Mouse (Mus musculus) R1 (cell line): ENCODE results near the gene Atg10.
A peak's percentile ranks its signal among the peaks of the same experiment; 100 is the strongest.

ENCODE experiments used
- DNase-seq: peaks from one replicate; pipeline ENCODE4 v3.0.0-alpha.2; 2018; ENCODE audit warnings: low read depth, low spot score

Atg10 gene

GRCm38 (mm10) chr13:90939192-90939591 is 284.6 kb downstream of the Atg10 start:
- DNase-seq = peak; percentile 22

GRCm38 (mm10) chr13:90935852-90936251 is 287.9 kb downstream of the Atg10 start:
- DNase-seq = no peak

GRCm38 (mm10) chr13:90933256-90933655 is 290.5 kb downstream of the Atg10 start:
- DNase-seq = no peak

- DNase-seq = peak; percentile 75
Measured at GRCm38 (mm10) chr13:90929847-90930246, 293.9 kb downstream of the Atg10 start.

- DNase-seq = peak; percentile 33
Measured at GRCm38 (mm10) chr13:90928266-90928665, 295.5 kb downstream of the Atg10 start.

- peak; percentile 51 for DNase-seq
Measured at GRCm38 (mm10) chr13:90926938-90927633, 296.7 kb downstream of the Atg10 start.

GRCm38 (mm10) chr13:90926125-90926765 is 297.5 kb downstream of the Atg10 start:
- peak; percentile 42 for DNase-seq

- peak; percentile 80 for DNase-seq
Measured at GRCm38 (mm10) chr13:90925191-90925590, 298.6 kb downstream of the Atg10 start.

GRCm38 (mm10) chr13:90924072-90924471 is 299.7 kb downstream of the Atg10 start:
- DNase-seq = peak; percentile 28

- DNase-seq = peak; percentile 39
Measured at GRCm38 (mm10) chr13:90923617-90924016, 300.2 kb downstream of the Atg10 start.

- peak; percentile 92 for DNase-seq
Measured at GRCm38 (mm10) chr13:90922751-90923612, 300.8 kb downstream of the Atg10 start, which contains the start of gene Rps23. Gene Rps23, plus strand, starts transcription at chr13:90922958.

GRCm38 (mm10) chr13:90914721-90915120 is 309.0 kb downstream of the Atg10 start:
- DNase-seq = no peak

- DNase-seq = peak; percentile 13
Measured at GRCm38 (mm10) chr13:90913675-90914192, 310.0 kb downstream of the Atg10 start.

GRCm38 (mm10) chr13:90912760-90913674 is 310.8 kb downstream of the Atg10 start:
- DNase-seq = no peak

- peak; percentile 16 for DNase-seq
Measured at GRCm38 (mm10) chr13:90907376-90907775, 316.4 kb downstream of the Atg10 start.

- DNase-seq = peak; percentile 51
Measured at GRCm38 (mm10) chr13:90905176-90905575, 318.6 kb downstream of the Atg10 start, which contains the start of gene Atp6ap1l. Gene Atp6ap1l, minus strand, starts transcription at chr13:90905355.

GRCm38 (mm10) chr13:90896821-90897220 is 326.9 kb downstream of the Atg10 start:
- no peak for DNase-seq

- no peak for DNase-seq
Measured at GRCm38 (mm10) chr13:90896098-90896497, 327.7 kb downstream of the Atg10 start.

- no peak for DNase-seq
Measured at GRCm38 (mm10) chr13:90894819-90895218, 328.9 kb downstream of the Atg10 start.

GRCm38 (mm10) chr13:90890111-90890510 is 333.7 kb downstream of the Atg10 start:
- DNase-seq = no peak

- DNase-seq = peak; percentile 75
Measured at GRCm38 (mm10) chr13:90886568-90886983, 337.2 kb downstream of the Atg10 start.
